23 mouse cellular contexts compared by ENCODE assay signal in genomic region chr8:92602973-92603372, GRCm38 (mm10).
DNase-seq lines count a peak whose midpoint lies in the region; ATAC-seq lines count a peak whose summit lies in the region.
"Had no signal": no experiment of that assay in that cellular context is flagged by ENCODE, and none has a peak within 500 bp of the region (broad histone marks: within the 10 kb centered on the region; RNA-seq: fewer than 3 reads in every experiment).

No protein-coding gene starts in this region.

- no peak overlapping the region for H3K9ac ChIP-seq in heart, embryonic 11.5 days (ENCODE audit: low read depth, low read length)
- H3K9ac ChIP-seq in heart, embryonic 15.5 days = no peak overlapping the region
- no peak overlapping the region for H3K9ac ChIP-seq in hindbrain, embryonic 16.5 days (ENCODE audit: low read depth, low read length)
- H3K9ac ChIP-seq: embryonic facial prominence, embryonic 13.5 days; forebrain, embryonic 13.5 days; hindbrain, embryonic 14.5 days; kidney, embryonic 15.5 days had no signal

- peak; percentile 49; the same call in 1 of the 2 replicates for ATAC-seq in heart, embryonic 11.5 days (replicated peaks; ENCODE audit: insufficient number of reproducible peaks, low FRiP score, low TSS enrichment)
- peak; percentile 62; the same call in 1 of the 2 replicates for ATAC-seq in heart, embryonic 15.5 days (replicated peaks; ENCODE audit: insufficient number of reproducible peaks, insufficient read depth, low FRiP score, low read depth)
- ATAC-seq in hindbrain, embryonic 16.5 days = no peak
- ATAC-seq: CD4-positive, CD25-positive, alpha-beta regulatory T cell, adult 4 months; forebrain, embryonic 13.5 days; intestine, embryonic 16.5 days had no signal

- no peak overlapping the region for H3K4me2 ChIP-seq in heart, embryonic 11.5 days
- no peak overlapping the region for H3K4me2 ChIP-seq in heart, embryonic 15.5 days
- no peak overlapping the region for H3K4me2 ChIP-seq in hindbrain, embryonic 16.5 days (ENCODE audit: low read length)
- H3K4me2 ChIP-seq: embryonic facial prominence, embryonic 13.5 days; forebrain, embryonic 13.5 days; hindbrain, embryonic 14.5 days; kidney, embryonic 15.5 days had no signal

- H3K27ac ChIP-seq in heart, embryonic 11.5 days (ENCODE audit: low read depth, low read length) = 0 out of 2 replicates have a peak overlapping the region, but pooled peaks have one; percentile 2
- H3K27ac ChIP-seq in heart, embryonic 15.5 days = no peak overlapping the region
- H3K27ac ChIP-seq in hindbrain, embryonic 16.5 days (ENCODE audit: low read depth, low read length) = no peak overlapping the region
- H3K27ac ChIP-seq: embryonic facial prominence, embryonic 13.5 days; forebrain, embryonic 13.5 days; gastrocnemius, adult 2 months; hindbrain, embryonic 10.5 days; hindbrain, embryonic 14.5 days; kidney, embryonic 15.5 days had no signal

- H3K4me3 ChIP-seq in heart, embryonic 11.5 days (ENCODE audit: low read depth, low read length) = no peak overlapping the region
- no peak overlapping the region for H3K4me3 ChIP-seq in heart, embryonic 15.5 days
- no peak overlapping the region for H3K4me3 ChIP-seq in hindbrain, embryonic 16.5 days (ENCODE audit: low read length)
- H3K4me3 ChIP-seq: embryonic facial prominence, embryonic 13.5 days; forebrain, embryonic 13.5 days; gastrocnemius, adult 2 months; hindbrain, embryonic 10.5 days; kidney, embryonic 15.5 days had no signal

- no peaks in the 10 kb centered on the region for H3K9me3 ChIP-seq in heart, embryonic 11.5 days (replicated peaks; ENCODE audit: control insufficient read depth, low read length)
- no peaks in the 10 kb centered on the region for H3K9me3 ChIP-seq in heart, embryonic 15.5 days (replicated peaks)
- H3K9me3 ChIP-seq in hindbrain, embryonic 16.5 days (ENCODE audit: control insufficient read depth, low read length) = no peaks in the 10 kb centered on the region
- H3K9me3 ChIP-seq: embryonic facial prominence, embryonic 13.5 days; forebrain, embryonic 13.5 days; hindbrain, embryonic 10.5 days; kidney, embryonic 15.5 days had no signal

- peak; percentile 7 for DNase-seq in embryo, embryonic 10 days (ENCODE audit: low spot score)
- DNase-seq in embryo, embryonic 11 days = no peak
- no peak for DNase-seq in heart, postnatal 10 days
- no peak for DNase-seq in heart, postnatal 25 days (ENCODE audit: low spot score)
- DNase-seq: adrenal gland, adult 8-10 months; adrenal gland, postnatal 36 days; B cell, adult 2 months; cerebellum, adult 2 months; cerebellum, postnatal 10 days; gastrocnemius, adult 2 months; gastrocnemius, postnatal 25 days; kidney, adult 2 months had no signal

- intact Hi-C loops in heart, postnatal 10 days (cut with DNase I) = no loop called here
- intact Hi-C loops in heart, postnatal 25 days (cut with DNase I) = no loop called here

- peaks cover 3% of the 10 kb centered on the region; the same call in 1 of the 2 replicates for H3K4me1 ChIP-seq in heart, embryonic 11.5 days (ENCODE audit: control insufficient read depth, insufficient read depth, low read length)
- H3K4me1 ChIP-seq in heart, embryonic 15.5 days (replicated peaks) = no peaks in the 10 kb centered on the region
- no peaks in the 10 kb centered on the region for H3K4me1 ChIP-seq in hindbrain, embryonic 16.5 days (ENCODE audit: control insufficient read depth, insufficient read depth, low read depth, low read length)
- H3K4me1 ChIP-seq: forebrain, embryonic 13.5 days; hindbrain, embryonic 10.5 days; kidney, embryonic 15.5 days had no signal

- no peaks in the 10 kb centered on the region for H3K36me3 ChIP-seq in heart, embryonic 11.5 days (ENCODE audit: control insufficient read depth, insufficient read depth, low read length)
- H3K36me3 ChIP-seq in heart, embryonic 15.5 days = no peaks in the 10 kb centered on the region
- no peaks in the 10 kb centered on the region for H3K36me3 ChIP-seq in hindbrain, embryonic 16.5 days (ENCODE audit: control insufficient read depth, insufficient read depth, low read length)
- H3K36me3 ChIP-seq: embryonic facial prominence, embryonic 13.5 days; G1E; hindbrain, embryonic 10.5 days; kidney, embryonic 15.5 days had no signal

- H3K27me3 ChIP-seq in heart, embryonic 11.5 days (ENCODE audit: control insufficient read depth, insufficient read depth, low read length) = no peaks in the 10 kb centered on the region
- no peaks in the 10 kb centered on the region for H3K27me3 ChIP-seq in heart, embryonic 15.5 days
- H3K27me3 ChIP-seq in hindbrain, embryonic 16.5 days (replicated peaks; ENCODE audit: control insufficient read depth, insufficient read depth, low read length) = no peaks in the 10 kb centered on the region
- H3K27me3 ChIP-seq: embryonic facial prominence, embryonic 13.5 days; forebrain, embryonic 13.5 days; kidney, embryonic 15.5 days had no signal

- 24% methylated on average over 7 of the region's 7 CpGs for WGBS in heart, embryonic 11.5 days (ENCODE audit: insufficient replicate concordance)
- WGBS in heart, embryonic 15.5 days = 29% methylated on average over 7 of the region's 7 CpGs
- 82% methylated on average over 7 of the region's 7 CpGs for WGBS in hindbrain, embryonic 16.5 days
